Mouse (Mus musculus) stomach, embryonic 14.5 days (tissue): ENCODE measurements around the gene Sipa1l1. TPM values are rescaled to one million over a fixed set of nuclear protein-coding genes. Genes with fewer than 3 reads are reported as not detected.

Experiments
- ATAC-seq: fragments of 200-750 bp; cut with Nextera tagmentation; 2 replicates; pipeline ENCODE4 v1.8.0; 2017; ENCODE audit warnings: low read depth, moderate TSS enrichment; ENCODE audit not compliant: insufficient number of reproducible peaks, insufficient read depth, low FRiP score
- H3K27ac ChIP-seq: fragments of 300-500 bp; sonication (generic); 2 replicates; pipeline ENCODE4 v1.5.1; 2014; ENCODE audit warnings: mild to moderate bottlenecking, low read length, moderate library complexity, mixed read lengths
- H3K27me3 ChIP-seq: fragments of 300-500 bp; sonication (generic); 2 replicates; pipeline ENCODE4 v1.6.1; 2014; ENCODE audit warnings: low read length, control low read depth, mixed read lengths; ENCODE audit not compliant: control insufficient read depth, insufficient read depth
- H3K36me3 ChIP-seq: fragments of 300-500 bp; sonication (generic); 2 replicates; pipeline ENCODE4 v1.6.1; 2014; ENCODE audit warnings: mild to moderate bottlenecking, control low read depth, low read length, moderate library complexity, mixed read lengths; ENCODE audit not compliant: control insufficient read depth, insufficient read depth
- H3K4me1 ChIP-seq: fragments of 300-500 bp; sonication (generic); 2 replicates; pipeline ENCODE4 v1.6.1; 2014; ENCODE audit warnings: low read length, control low read depth, mixed read lengths; ENCODE audit not compliant: control insufficient read depth, insufficient read depth
- H3K4me2 ChIP-seq: fragments of 300-500 bp; sonication (generic); replicated peaks from 2 replicates; pipeline ENCODE4 v1.6.1; 2014; ENCODE audit warnings: low read depth, low read length, control low read depth
- H3K4me3 ChIP-seq: fragments of 300-500 bp; sonication (generic); 2 replicates; pipeline ENCODE4 v1.5.1; 2014; ENCODE audit warnings: low read depth, low read length, control low read depth
- H3K9ac ChIP-seq: fragments of 300-500 bp; sonication (generic); replicated peaks from 2 replicates; pipeline ENCODE4 v1.6.1; 2014; ENCODE audit warnings: low read depth, mild to moderate bottlenecking, control low read depth, low read length, moderate library complexity, mixed read lengths
- H3K9me3 ChIP-seq: fragments of 300-500 bp; sonication (generic); 2 replicates; pipeline ENCODE4 v1.6.1; 2016; ENCODE audit warnings: low read depth, low read length, control low read depth; ENCODE audit not compliant: control insufficient read depth
- WGBS: fragments of 180-500 bp; shearing (Covaris S2); extraction: QIAGEN DNeasy Blood & Tissue Kit; methylation state at CpG from one replicate; pipeline ENCODE4 v1.1.7; 2014; 5-methylcytosine and 5-hydroxymethylcytosine counted together
- polyA plus RNA-seq: library from polyadenylated mRNA; unstranded; fragments of >200 nt; fragmentation: Nextera tagmentation; extraction: Ambion mirVana; gene quantifications from 2 replicates; pipeline ENCODE4 v1.2.1, GENCODE M21; 2014

Gene Sipa1l1
- polyA plus RNA-seq, 1 experiment from 2014 or later: 44.0 TPM

GRCm38 (mm10) chr12:82388144-82388543 lies 219.0 kb downstream of the Sipa1l1 start:
- Histone ChIP-seq H3K4me3 (no peak overlapping the region), H3K27ac (no peak overlapping the region)
- no peak for ATAC-seq

GRCm38 (mm10) chr12:82394118-82394861 lies 225.2 kb downstream of the Sipa1l1 start:
- Histone ChIP-seq H3K4me2 (no peak overlapping the region), H3K27ac (peak overlapping the region; percentile 64; the same call in 1 of the 2 replicates), H3K4me1 (0 out of 2 replicates have a peak, but pooled peaks cover 10% of the 10 kb centered on the region), H3K27me3 (no peaks in the 10 kb centered on the region), H3K36me3 (no peaks in the 10 kb centered on the region; the same call in 1 of the 2 replicates), H3K9me3 (no peaks in the 10 kb centered on the region), H3K9ac (no peak overlapping the region), H3K4me3 (no peak overlapping the region)
- 27% methylated on average over 8 of the region's 8 CpGs for WGBS
- ATAC-seq: no peak

More at GRCm38 (mm10) chr12:82388144-82388543, 219.0 kb downstream of the Sipa1l1 start:
- H3K4me2 ChIP-seq: no peak overlapping the region
- peaks cover 19% of the 10 kb centered on the region for H3K36me3 ChIP-seq
- H3K4me1 ChIP-seq: no peaks in the 10 kb centered on the region
- no peak overlapping the region for H3K9ac ChIP-seq
- H3K27me3 ChIP-seq: no peaks in the 10 kb centered on the region
- no peaks in the 10 kb centered on the region for H3K9me3 ChIP-seq

DNA sequence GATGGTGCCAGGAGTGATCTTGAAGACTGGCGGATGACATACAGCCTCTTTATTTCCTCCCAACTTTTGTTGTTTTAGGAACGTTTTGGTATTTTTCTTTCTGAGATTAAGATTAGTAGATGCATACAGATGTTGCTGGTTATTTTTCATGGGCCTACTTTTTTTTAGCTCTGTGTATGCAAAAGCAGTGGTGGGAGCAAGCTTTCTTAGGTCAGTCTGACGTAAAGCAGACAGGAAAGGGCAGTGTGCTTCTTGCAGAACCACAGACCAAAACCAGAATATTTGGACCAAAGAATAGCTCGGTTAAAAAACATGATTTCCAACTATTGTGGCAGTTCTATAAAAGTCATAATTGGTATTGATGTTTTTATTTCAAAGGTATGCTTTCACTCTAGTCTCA lies 226.1 kb downstream of the Sipa1l1 start:
- Histone ChIP-seq H3K9me3 (no peaks in the 10 kb centered on the region), H3K4me1 (peaks cover 15% of the 10 kb centered on the region; the same call in 1 of the 2 replicates), H3K9ac (no peak overlapping the region), H3K27ac (0 out of 2 replicates have a peak overlapping the region, but pooled peaks have one; percentile 64), H3K4me2 (no peak overlapping the region), H3K36me3 (no peaks in the 10 kb centered on the region; the same call in 1 of the 2 replicates), H3K4me3 (no peak overlapping the region), H3K27me3 (no peaks in the 10 kb centered on the region)
- WGBS: 63% methylated on average over 4 of the region's 4 CpGs
- ATAC-seq: no peak

GRCm38 (mm10) chr12:82397193-82397592 lies 228.1 kb downstream of the Sipa1l1 start:
- Histone ChIP-seq H3K27me3 (no peaks in the 10 kb centered on the region), H3K9ac (no peak overlapping the region), H3K36me3 (no peaks in the 10 kb centered on the region; the same call in 1 of the 2 replicates), H3K4me1 (peaks cover 21% of the 10 kb centered on the region; the same call in 1 of the 2 replicates), H3K9me3 (no peaks in the 10 kb centered on the region), H3K27ac (no peak overlapping the region), H3K4me3 (no peak overlapping the region), H3K4me2 (no peak overlapping the region)
- WGBS: 78% methylated on average over 8 of the region's 8 CpGs
- ATAC-seq: no peak

- Histone ChIP-seq H3K4me3 (no peak overlapping the region), H3K27me3 (no peaks in the 10 kb centered on the region), H3K4me1 (peaks cover 21% of the 10 kb centered on the region; the same call in 1 of the 2 replicates), H3K36me3 (no peaks in the 10 kb centered on the region; the same call in 1 of the 2 replicates), H3K9ac (no peak overlapping the region), H3K27ac (no peak overlapping the region), H3K9me3 (no peaks in the 10 kb centered on the region), H3K4me2 (no peak overlapping the region)
- WGBS: 68% methylated on average over 9 of the region's 9 CpGs
- ATAC-seq: no peak
These were observed 228.6 kb downstream of the Sipa1l1 start for GRCm38 (mm10) chr12:82397751-82398150.

GRCm38 (mm10) chr12:82398926-82399325 lies 229.8 kb downstream of the Sipa1l1 start:
- WGBS: 89% methylated on average over 2 of the region's 2 CpGs
- peaks cover 17% of the 10 kb centered on the region; the same call in 1 of the 2 replicates for H3K4me1 ChIP-seq
- no peak for ATAC-seq

GRCm38 (mm10) chr12:82399971-82400720 lies 231.0 kb downstream of the Sipa1l1 start:
- H3K27me3 ChIP-seq: no peaks in the 10 kb centered on the region
- no peaks in the 10 kb centered on the region for H3K9me3 ChIP-seq
- no peak for ATAC-seq
- H3K4me3 ChIP-seq: no peak overlapping the region
- H3K36me3 ChIP-seq: peaks cover 6% of the 10 kb centered on the region; the same call in 1 of the 2 replicates
- H3K4me2 ChIP-seq: no peak overlapping the region
- H3K9ac ChIP-seq: no peak overlapping the region
- H3K27ac ChIP-seq: peak overlapping the region; percentile 62; the same call in 1 of the 2 replicates
- 79% methylated on average over 6 of the region's 6 CpGs for WGBS
- H3K4me1 ChIP-seq: peaks cover 17% of the 10 kb centered on the region; the same call in 1 of the 2 replicates

More at GRCm38 (mm10) chr12:82398926-82399325, 229.8 kb downstream of the Sipa1l1 start:
- Histone ChIP-seq H3K4me2 (no peak overlapping the region), H3K36me3 (peaks cover 6% of the 10 kb centered on the region; the same call in 1 of the 2 replicates), H3K4me3 (no peak overlapping the region), H3K9me3 (no peaks in the 10 kb centered on the region), H3K27me3 (no peaks in the 10 kb centered on the region), H3K9ac (no peak overlapping the region), H3K27ac (no peak overlapping the region)

DNA sequence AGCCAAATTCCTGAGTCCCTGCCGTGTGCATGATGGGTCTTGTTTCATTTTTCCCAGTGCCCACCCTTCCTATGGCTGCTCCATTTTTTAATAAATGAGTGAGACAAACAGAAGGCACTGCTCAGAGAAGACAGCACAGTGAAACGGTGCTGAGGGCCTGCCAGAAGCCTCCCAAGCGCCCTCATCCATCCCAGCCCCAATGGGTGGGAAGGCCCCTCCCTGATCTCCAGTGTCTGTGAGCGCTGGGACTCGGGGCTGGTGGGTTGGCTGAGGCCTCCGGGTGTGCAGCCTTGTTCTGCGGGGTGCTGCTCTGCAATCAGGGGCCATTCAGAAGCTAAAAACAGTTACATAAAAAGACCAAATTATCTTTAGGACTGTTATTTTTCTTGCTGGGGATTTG lies 231.7 kb downstream of the Sipa1l1 start:
- H3K27ac ChIP-seq: peak overlapping the region; percentile 44; the same call in 1 of the 2 replicates
- H3K4me1 ChIP-seq: peaks cover 17% of the 10 kb centered on the region; the same call in 1 of the 2 replicates
- WGBS: 38% methylated on average over 7 of the region's 7 CpGs
- ATAC-seq: no peak; the same call in 1 of the 2 replicates
- H3K9me3 ChIP-seq: no peaks in the 10 kb centered on the region
- no peak overlapping the region for H3K4me2 ChIP-seq
- peaks cover 6% of the 10 kb centered on the region; the same call in 1 of the 2 replicates for H3K36me3 ChIP-seq
- H3K9ac ChIP-seq: no peak overlapping the region
- no peak overlapping the region for H3K4me3 ChIP-seq
- H3K27me3 ChIP-seq: no peaks in the 10 kb centered on the region
